ENCODE assay signal across 19 mouse cellular contexts in genomic region chr5:89128210-89128609, GRCm38 (mm10).
"Had no signal": no experiment of that assay in that cellular context is flagged by ENCODE, and none has a peak within 500 bp of the region (broad histone marks: within the 10 kb centered on the region; RNA-seq: fewer than 3 reads in every experiment).

No protein-coding gene starts in this region.

- H3K27ac ChIP-seq: liver, embryonic 13.5 days; liver, embryonic 15.5 days; midbrain, embryonic 12.5 days; neural tube, embryonic 13.5 days; neural tube, embryonic 15.5 days had no signal

- ATAC-seq: midbrain, embryonic 16.5 days had no signal

- H3K9ac ChIP-seq: liver, embryonic 13.5 days; liver, embryonic 15.5 days; lung, embryonic 14.5 days; midbrain, embryonic 12.5 days; neural tube, embryonic 13.5 days; neural tube, embryonic 15.5 days had no signal

- H3K4me2 ChIP-seq: liver, embryonic 11.5 days; liver, embryonic 13.5 days; liver, embryonic 15.5 days; lung, embryonic 14.5 days; midbrain, embryonic 12.5 days; neural tube, embryonic 13.5 days; neural tube, embryonic 15.5 days had no signal

- H3K9me3 ChIP-seq: liver, embryonic 13.5 days; liver, embryonic 15.5 days; midbrain, embryonic 12.5 days; neural tube, embryonic 13.5 days; neural tube, embryonic 15.5 days had no signal

- H3K4me1 ChIP-seq: liver, embryonic 13.5 days; liver, embryonic 15.5 days; midbrain, embryonic 12.5 days; neural tube, embryonic 13.5 days; neural tube, embryonic 15.5 days had no signal

- H3K4me3 ChIP-seq: liver, embryonic 13.5 days; liver, embryonic 15.5 days; midbrain, embryonic 12.5 days; myocyte; neural tube, embryonic 13.5 days; neural tube, embryonic 15.5 days had no signal

- DNase-seq: liver, embryonic 13.5 days; lung, adult 18-20 months; lung, embryonic 14.5 days; lung, postnatal 10 days; lung, postnatal 4 days; midbrain, embryonic 14.5 days; retina, postnatal 1 day; right cerebral cortex, postnatal 25 days; right cerebral cortex, postnatal 4 days; spleen, adult 18-20 months; thymus, postnatal 14 days; thymus, postnatal 36 days had no signal

- H3K36me3 ChIP-seq: liver, embryonic 13.5 days; liver, embryonic 15.5 days; midbrain, embryonic 12.5 days; neural tube, embryonic 13.5 days; neural tube, embryonic 15.5 days had no signal

- H3K27me3 ChIP-seq: liver, embryonic 13.5 days; liver, embryonic 15.5 days; midbrain, embryonic 12.5 days; neural tube, embryonic 13.5 days; neural tube, embryonic 15.5 days had no signal
